Mouse (Mus musculus): ENCODE data around the gene Usp49. TPM values are rescaled to one million over a fixed set of nuclear protein-coding genes. Genes with fewer than 3 reads are reported as not detected.
"Not testable (repeated sequence)": the region's sequence is repeated elsewhere in the genome, so short reads cannot be mapped to it uniquely, and the experiment has no call there.

Usp49 gene
- total RNA-seq, 2 experiments from 2014 or later = 26.8 to 29.2 TPM

- ATAC-seq (replicated peaks; ENCODE audit: low FRiP score, poor library complexity, severe bottlenecking) = no peak
These were observed 28.2 kb upstream of the Usp49 start for GRCm38 (mm10) chr17:47602289-47602688.

GRCm38 (mm10) chr17:47606220-47606619 lies 24.3 kb upstream of the Usp49 start:
- ATAC-seq (replicated peaks; ENCODE audit: low FRiP score, poor library complexity, severe bottlenecking) = no peak

GRCm38 (mm10) chr17:47609182-47609581 lies 21.3 kb upstream of the Usp49 start:
- no peak for ATAC-seq (replicated peaks; ENCODE audit: low FRiP score, poor library complexity, severe bottlenecking)

- ATAC-seq (replicated peaks; ENCODE audit: low FRiP score, poor library complexity, severe bottlenecking) = peak; percentile 88
These were observed 19.4 kb upstream of the Usp49 start, which contains the start of the genes Bysl, Med20 and Gm20517 for GRCm38 (mm10) chr17:47610849-47611660. TSS of gene Bysl (minus strand) at chr17:47611492. TSS of gene Med20 (plus strand) at chr17:47611582. TSS of gene Gm20517 (plus strand) at chr17:47611589.

GRCm38 (mm10) chr17:47611661-47611982 lies 18.9 kb upstream of the Usp49 start:
- ATAC-seq (replicated peaks; ENCODE audit: low FRiP score, poor library complexity, severe bottlenecking) = 0 out of 2 replicates have a peak, but pooled peaks have one; percentile 2

GRCm38 (mm10) chr17:47614018-47614417 lies 16.5 kb upstream of the Usp49 start:
- no peak for ATAC-seq (replicated peaks; ENCODE audit: low FRiP score, poor library complexity, severe bottlenecking)

DNA sequence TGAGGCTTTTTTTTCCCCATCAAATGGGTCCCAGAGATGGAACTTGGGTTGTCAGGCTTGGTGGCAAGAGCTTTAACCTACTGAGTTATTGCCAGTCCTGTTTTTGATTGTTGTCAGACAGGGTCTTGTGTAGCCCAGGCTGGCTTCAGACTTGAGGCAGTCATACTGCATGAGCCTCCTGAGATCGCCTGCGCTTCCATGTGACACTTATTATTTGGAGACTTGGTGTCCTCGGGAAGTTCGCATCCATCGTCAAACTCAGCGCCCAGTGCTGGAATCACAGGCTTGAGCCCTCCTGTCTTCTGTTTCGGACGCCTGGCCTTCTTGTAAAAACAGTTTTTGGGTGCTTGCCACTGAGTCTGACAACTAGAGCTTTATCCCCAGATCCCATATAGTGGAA lies 14.4 kb upstream of the Usp49 start:
- ATAC-seq (replicated peaks; ENCODE audit: low FRiP score, poor library complexity, severe bottlenecking) = no peak

DNA sequence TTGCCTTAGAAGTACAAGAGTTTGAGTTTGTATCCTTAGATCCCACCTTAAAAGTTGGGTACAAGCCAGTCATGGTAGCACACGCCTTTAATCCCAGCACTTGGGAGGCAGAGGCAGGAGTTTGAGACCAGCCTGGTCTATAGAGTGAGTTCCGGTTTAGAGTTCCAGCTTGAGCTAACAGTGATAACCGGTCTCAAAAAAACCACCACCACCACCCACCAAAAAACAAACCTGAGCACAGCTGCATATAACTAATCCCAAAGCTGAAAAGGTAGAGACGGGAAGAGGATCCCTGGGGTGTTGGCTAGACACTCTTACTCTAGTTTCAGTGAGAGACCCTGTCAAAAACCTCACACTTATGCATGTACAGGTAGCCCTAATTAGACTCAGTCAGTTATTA lies 13.8 kb upstream of the Usp49 start:
- ATAC-seq (replicated peaks; ENCODE audit: low FRiP score, poor library complexity, severe bottlenecking) = no peak

DNA sequence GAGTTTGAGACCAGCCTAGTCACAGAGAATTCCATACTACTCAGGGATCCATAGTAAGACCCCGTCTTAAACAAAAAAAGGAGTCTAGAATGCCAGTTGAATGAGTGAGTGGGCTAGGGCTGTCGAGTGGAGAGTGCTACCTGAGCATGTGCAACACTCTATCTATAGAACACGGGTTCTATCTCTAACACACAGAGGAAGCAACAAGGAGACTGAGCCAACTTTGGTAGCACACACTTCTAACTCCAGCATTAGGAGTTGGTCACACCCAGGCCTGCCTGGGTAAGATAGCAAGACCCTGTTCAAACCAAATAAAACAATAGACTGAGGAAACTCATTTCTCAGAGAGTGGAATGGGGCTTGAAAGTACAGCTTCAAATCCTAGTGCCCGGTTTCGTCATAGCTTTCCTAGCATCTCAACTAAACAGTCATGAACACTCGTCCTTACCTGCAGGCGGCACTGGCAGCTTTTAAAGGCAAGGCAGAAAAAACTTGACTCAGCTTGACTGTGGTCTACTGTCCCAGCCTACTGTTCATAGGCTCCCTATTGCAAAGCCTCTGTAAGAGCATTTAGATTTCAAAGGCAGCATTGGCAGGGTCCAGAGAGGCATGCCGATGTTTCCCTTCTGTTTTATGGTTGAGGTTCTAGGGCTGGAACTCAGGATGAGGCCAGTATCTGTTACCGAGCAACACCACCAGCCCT lies 12.7 kb upstream of the Usp49 start:
- peak; percentile 95 for ATAC-seq (replicated peaks; ENCODE audit: low FRiP score, poor library complexity, severe bottlenecking)

GRCm38 (mm10) chr17:47618556-47619311 lies 11.8 kb upstream of the Usp49 start:
- ATAC-seq (replicated peaks; ENCODE audit: low FRiP score, poor library complexity, severe bottlenecking) = no peak

GRCm38 (mm10) chr17:47622912-47623554 lies 7.5 kb upstream of the Usp49 start:
- no peak for ATAC-seq (replicated peaks; ENCODE audit: low FRiP score, poor library complexity, severe bottlenecking)

DNA sequence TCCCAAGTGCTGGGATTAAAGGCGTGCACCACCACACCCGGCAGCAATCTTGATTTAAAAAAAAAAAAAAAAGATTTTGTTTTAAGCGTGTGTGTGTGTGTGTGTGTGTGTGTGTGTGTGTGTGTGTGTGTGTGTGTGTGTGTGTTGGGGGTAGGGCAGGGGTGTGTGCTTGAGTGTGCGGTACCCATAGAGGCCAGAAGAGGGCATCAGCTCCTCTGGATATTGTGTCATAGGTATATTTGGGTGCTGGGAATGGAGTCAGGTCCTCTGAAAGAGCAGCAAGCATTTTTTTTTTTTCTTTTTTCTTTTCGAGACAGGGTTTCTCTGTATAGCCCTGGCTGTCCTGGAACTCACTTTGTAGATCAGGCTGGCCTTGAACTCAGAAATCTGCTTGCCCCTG lies 5.9 kb upstream of the Usp49 start:
- ATAC-seq (replicated peaks; ENCODE audit: low FRiP score, poor library complexity, severe bottlenecking) = not testable (repeated sequence)

DNA sequence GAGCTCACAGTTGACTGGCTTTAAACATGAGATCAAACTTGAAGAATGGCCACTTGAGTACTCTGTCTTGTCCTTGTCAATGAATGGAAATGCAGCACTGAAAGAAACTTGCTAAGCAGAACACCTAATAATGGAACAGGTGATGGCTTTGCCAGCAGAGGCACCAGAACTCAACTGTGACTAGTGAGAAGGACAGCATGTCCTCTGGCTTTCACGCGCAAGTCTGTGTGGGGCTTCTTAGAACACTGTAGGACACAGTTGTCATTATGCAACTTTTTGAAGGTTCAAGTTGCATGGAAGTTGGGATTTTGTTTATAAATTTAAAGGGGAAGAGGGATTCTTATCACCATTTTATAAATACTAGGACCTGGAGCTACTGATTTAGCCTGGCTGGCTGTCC lies 5.4 kb upstream of the Usp49 start:
- ATAC-seq (replicated peaks; ENCODE audit: low FRiP score, poor library complexity, severe bottlenecking) = no peak

DNA sequence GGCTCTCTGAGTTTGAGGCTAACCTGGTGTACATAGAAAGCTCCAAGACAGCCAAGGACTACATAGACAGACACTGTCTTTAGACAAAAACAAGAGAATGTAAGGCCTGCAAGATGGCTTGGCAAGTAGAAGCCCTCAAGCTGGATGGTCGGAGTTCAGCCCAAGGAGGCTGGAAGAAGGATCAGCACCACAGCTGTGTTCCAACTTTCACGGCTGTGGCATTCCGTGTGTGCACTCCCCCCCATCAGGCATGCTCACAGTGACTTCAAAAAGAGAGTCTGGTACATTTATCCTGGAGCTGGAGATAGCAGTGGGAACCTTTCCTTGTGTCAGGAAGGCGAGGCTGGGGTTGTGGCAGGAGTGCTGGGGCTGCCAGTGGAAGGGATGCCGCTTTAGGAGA lies 4.5 kb upstream of the Usp49 start:
- no peak for ATAC-seq (replicated peaks; ENCODE audit: low FRiP score, poor library complexity, severe bottlenecking)

- ATAC-seq (replicated peaks; ENCODE audit: low FRiP score, poor library complexity, severe bottlenecking) = no peak
These were observed 2.7 kb upstream of the Usp49 start for GRCm38 (mm10) chr17:47627791-47628190.

DNA sequence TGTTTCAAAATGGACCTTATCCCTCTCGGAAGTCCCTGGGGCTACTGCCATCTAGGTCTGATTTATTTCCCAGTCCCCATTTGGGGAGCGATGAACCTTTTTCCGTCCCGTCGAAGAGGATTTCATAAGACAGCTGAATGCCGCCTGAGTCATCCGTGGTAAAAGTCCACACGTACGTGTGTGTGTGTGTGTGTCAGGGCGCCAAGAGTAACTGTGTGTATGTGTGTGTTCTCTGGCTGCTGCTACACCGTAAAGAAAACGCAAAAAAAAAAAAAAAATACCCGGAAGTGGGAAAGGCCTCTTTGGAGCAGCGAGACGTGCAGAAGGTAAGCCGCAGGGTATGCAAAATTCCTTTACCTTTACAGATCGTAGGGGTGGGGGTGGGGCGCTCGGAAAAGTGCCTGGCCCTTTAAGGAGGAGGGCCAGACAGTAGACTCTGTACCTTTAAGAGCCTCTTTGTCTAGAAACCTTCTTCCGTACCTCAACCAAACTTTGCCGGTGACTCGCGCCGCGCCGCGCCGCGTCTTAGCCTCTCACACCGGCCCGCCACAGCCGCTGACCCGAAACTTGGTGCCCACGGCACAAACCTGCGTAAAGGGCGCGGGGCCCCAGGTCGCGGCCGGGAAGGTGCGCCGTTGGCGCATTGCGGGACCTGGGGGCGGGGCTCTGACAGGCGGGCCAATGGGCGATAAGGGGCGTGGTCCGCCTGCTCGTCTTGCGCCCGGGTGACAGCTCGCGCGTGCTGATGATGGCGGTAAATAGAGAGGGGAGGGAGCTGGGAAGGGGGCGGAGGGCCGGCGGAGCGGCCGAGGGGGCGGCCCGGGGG lies 1.4 kb upstream of the Usp49 start:
- peak; percentile 89 for ATAC-seq (replicated peaks; ENCODE audit: low FRiP score, poor library complexity, severe bottlenecking)

- ATAC-seq (replicated peaks; ENCODE audit: low FRiP score, poor library complexity, severe bottlenecking) = peak; percentile 49
These were observed 493 bp upstream of the Usp49 start for GRCm38 (mm10) chr17:47629717-47630677.
